Mouse (Mus musculus): ENCODE data around the gene Gm10772.
"Not testable (repeated sequence)": the region's sequence is repeated elsewhere in the genome, so short reads cannot be mapped to it uniquely, and the experiment has no call there.

Gm10772 gene

GRCm38 (mm10) chr13:66227473-66227872, at the start of gene Gm10772:
Gene Gm10772 (minus strand): TSS chr13:66227573.
- DNase-seq = not testable (repeated sequence)

- not testable (repeated sequence) for DNase-seq
These were observed 36.5 kb upstream of the Gm10772 start for GRCm38 (mm10) chr13:66263914-66264313.

GRCm38 (mm10) chr13:66263141-66263540, 35.8 kb upstream of the Gm10772 start:
- not testable (repeated sequence) for DNase-seq

- DNase-seq = no peak
These were observed 13.0 kb downstream of the Gm10772 start for GRCm38 (mm10) chr13:66214349-66214748.

GRCm38 (mm10) chr13:66213811-66214210, 13.6 kb downstream of the Gm10772 start:
- DNase-seq = not testable (repeated sequence)

- DNase-seq = not testable (repeated sequence)
These were observed 48.2 kb downstream of the Gm10772 start for GRCm38 (mm10) chr13:66179172-66179571.
